28 mouse cellular contexts compared by ENCODE assay signal in genomic region chr17:26212241-26212640, GRCm38 (mm10). TPM values are rescaled to one million over a fixed set of nuclear protein-coding genes. Genes with fewer than 3 reads are reported as not detected.
A peak's percentile ranks its signal among the peaks of the same experiment; 100 is the strongest.
DNase-seq lines count a peak whose midpoint lies in the region; ATAC-seq and TF ChIP-seq lines count a peak whose summit lies in the region.
"Had no signal": no experiment of that assay in that cellular context is flagged by ENCODE, and none has a peak within 500 bp of the region (broad histone marks: within the 10 kb centered on the region; RNA-seq: fewer than 3 reads in every experiment).

No protein-coding gene starts in this region.

- 87% methylated on average over 7 of the region's 7 CpGs for WGBS in intestine, embryonic 16.5 days
- 84% methylated on average over 7 of the region's 7 CpGs for WGBS in intestine, postnatal 0 days
- WGBS in lung, embryonic 16.5 days, result 73% methylated on average over 7 of the region's 7 CpGs
- WGBS in stomach, embryonic 16.5 days, result 76% methylated on average over 7 of the region's 7 CpGs

- H3K9me3 ChIP-seq in intestine, embryonic 16.5 days (ENCODE audit: control insufficient read depth, low read length), result no peaks in the 10 kb centered on the region
- no peaks in the 10 kb centered on the region for H3K9me3 ChIP-seq in intestine, postnatal 0 days (ENCODE audit: control insufficient read depth)
- H3K9me3 ChIP-seq in lung, embryonic 16.5 days (ENCODE audit: control insufficient read depth, low read length), result no peaks in the 10 kb centered on the region
- no peaks in the 10 kb centered on the region for H3K9me3 ChIP-seq in stomach, embryonic 16.5 days (replicated peaks; ENCODE audit: control insufficient read depth, low read length)
- H3K9me3 ChIP-seq: embryonic facial prominence, embryonic 13.5 days; embryonic facial prominence, embryonic 15.5 days; forebrain, embryonic 10.5 days; forebrain, embryonic 12.5 days; G1E had no signal

- H3K4me2 ChIP-seq in intestine, embryonic 16.5 days (ENCODE audit: low read depth, low read length), result no peak overlapping the region
- H3K4me2 ChIP-seq in intestine, postnatal 0 days (replicated peaks; ENCODE audit: low read depth), result no peak overlapping the region
- H3K4me2 ChIP-seq in lung, embryonic 16.5 days (ENCODE audit: low read depth, low read length), result no peak overlapping the region
- H3K4me2 ChIP-seq in stomach, embryonic 16.5 days (ENCODE audit: low read depth, low read length), result no peak overlapping the region
- H3K4me2 ChIP-seq: embryonic facial prominence, embryonic 13.5 days; embryonic facial prominence, embryonic 15.5 days; forebrain, embryonic 12.5 days had no signal

- no peak overlapping the region for H3K27ac ChIP-seq in intestine, embryonic 16.5 days (ENCODE audit: low read length)
- no peak overlapping the region for H3K27ac ChIP-seq in intestine, postnatal 0 days (ENCODE audit: low read depth, low read length)
- no peak overlapping the region for H3K27ac ChIP-seq in lung, embryonic 16.5 days (ENCODE audit: low read length)
- H3K27ac ChIP-seq in stomach, embryonic 16.5 days (ENCODE audit: low read length), result peak overlapping the region; percentile 46; the same call in 1 of the 2 replicates
- H3K27ac ChIP-seq: embryonic facial prominence, embryonic 13.5 days; embryonic facial prominence, embryonic 15.5 days; forebrain, embryonic 10.5 days; forebrain, embryonic 12.5 days had no signal

- TF ChIP-seq CTCF in intestine, postnatal 0 days (IDR thresholded peaks at IDR 0.05; ENCODE audit: low read depth), result no peak

- ATAC-seq in intestine, embryonic 16.5 days, result peak; percentile 55
- no peak for ATAC-seq in intestine, postnatal 0 days
- ATAC-seq in lung, embryonic 16.5 days (ENCODE audit: low read depth), result 0 out of 2 replicates have a peak, but pooled peaks have one; percentile 31
- peak; percentile 44 for ATAC-seq in stomach, embryonic 16.5 days (ENCODE audit: insufficient read depth, low FRiP score)
- ATAC-seq: activated CD4-positive, CD25-positive, alpha-beta regulatory T cell, adult 4 months; CD4-positive, CD25-positive, alpha-beta regulatory T cell, adult 4 months; forebrain, embryonic 14.5 days; Patski had no signal

- no peaks in the 10 kb centered on the region for H3K4me1 ChIP-seq in intestine, embryonic 16.5 days (ENCODE audit: control insufficient read depth, insufficient read depth, low read length)
- H3K4me1 ChIP-seq in intestine, postnatal 0 days (replicated peaks; ENCODE audit: control insufficient read depth, insufficient read depth, low read length), result no peaks in the 10 kb centered on the region
- H3K4me1 ChIP-seq in lung, embryonic 16.5 days (replicated peaks; ENCODE audit: control insufficient read depth, insufficient read depth, low read length), result no peaks in the 10 kb centered on the region
- H3K4me1 ChIP-seq in stomach, embryonic 16.5 days (ENCODE audit: control insufficient read depth, insufficient read depth, low read length), result no peaks in the 10 kb centered on the region
- H3K4me1 ChIP-seq: embryonic facial prominence, embryonic 13.5 days; embryonic facial prominence, embryonic 15.5 days; forebrain, embryonic 10.5 days; forebrain, embryonic 12.5 days had no signal

- no peaks in the 10 kb centered on the region for H3K27me3 ChIP-seq in intestine, embryonic 16.5 days (replicated peaks; ENCODE audit: control insufficient read depth, insufficient read depth, low read length)
- H3K27me3 ChIP-seq in intestine, postnatal 0 days (replicated peaks; ENCODE audit: control insufficient read depth, insufficient read depth, low read length), result no peaks in the 10 kb centered on the region
- no peaks in the 10 kb centered on the region for H3K27me3 ChIP-seq in lung, embryonic 16.5 days (ENCODE audit: control insufficient read depth, insufficient read depth, low read depth, low read length)
- no peaks in the 10 kb centered on the region for H3K27me3 ChIP-seq in stomach, embryonic 16.5 days (ENCODE audit: control insufficient read depth, insufficient read depth, low read length)
- H3K27me3 ChIP-seq: embryonic facial prominence, embryonic 13.5 days; embryonic facial prominence, embryonic 15.5 days; forebrain, embryonic 12.5 days; Patski had no signal

- DNase-seq in lung, postnatal 10 days, result no peak
- no peak for DNase-seq in adrenal gland, adult 8-10 months
- no peak for DNase-seq in thymus, postnatal 36 days
- DNase-seq: adrenal gland, postnatal 10 days; adrenal gland, postnatal 25 days; B cell, adult 2 months; cerebellum, adult 11 months; cerebellum, adult 18-20 months; cerebellum, adult 8-10 months; cerebellum, adult 9-11 months; cerebellum, postnatal 14 days; cerebellum, postnatal 36 days; embryo, embryonic 11 days had no signal

- H3K4me3 ChIP-seq in intestine, embryonic 16.5 days (ENCODE audit: low read length), result no peak overlapping the region
- H3K4me3 ChIP-seq in intestine, postnatal 0 days (ENCODE audit: low read depth, low read length), result no peak overlapping the region
- H3K4me3 ChIP-seq in lung, embryonic 16.5 days (ENCODE audit: low read length), result no peak overlapping the region
- no peak overlapping the region for H3K4me3 ChIP-seq in stomach, embryonic 16.5 days (replicated peaks; ENCODE audit: low read length)
- H3K4me3 ChIP-seq: embryonic facial prominence, embryonic 13.5 days; embryonic facial prominence, embryonic 15.5 days; erythroblast, embryonic 14.5 days; forebrain, embryonic 10.5 days; forebrain, embryonic 12.5 days had no signal

- no peaks in the 10 kb centered on the region for H3K36me3 ChIP-seq in intestine, embryonic 16.5 days (ENCODE audit: control insufficient read depth, insufficient read depth, low read length)
- peaks cover 51% of the 10 kb centered on the region for H3K36me3 ChIP-seq in intestine, postnatal 0 days (ENCODE audit: control insufficient read depth, insufficient read depth)
- H3K36me3 ChIP-seq in lung, embryonic 16.5 days (ENCODE audit: control insufficient read depth, insufficient read depth, low read length), result no peaks in the 10 kb centered on the region
- H3K36me3 ChIP-seq in stomach, embryonic 16.5 days (ENCODE audit: control insufficient read depth, insufficient read depth, low read length), result no peaks in the 10 kb centered on the region

- no peak overlapping the region for H3K9ac ChIP-seq in intestine, embryonic 16.5 days (ENCODE audit: low read depth, low read length)
- H3K9ac ChIP-seq in intestine, postnatal 0 days (ENCODE audit: low read depth, low read length), result no peak overlapping the region
- H3K9ac ChIP-seq in lung, embryonic 16.5 days (ENCODE audit: low read length), result no peak overlapping the region
- H3K9ac ChIP-seq in stomach, embryonic 16.5 days (ENCODE audit: low read length), result no peak overlapping the region
- H3K9ac ChIP-seq: embryonic facial prominence, embryonic 13.5 days; embryonic facial prominence, embryonic 15.5 days; forebrain, embryonic 12.5 days had no signal

RNA-seq across cellular contexts. Expression of gene Arhgdig, which starts 4.7 kb away (rescaled TPM):
- polyA plus RNA-seq in intestine, embryonic 16.5 days (2015; fragmentation: Nextera tagmentation; extraction: Ambion mirVana), result 14.8 and 17.3 TPM in 2 replicates
- 10.5 and 11.7 TPM in 2 replicates for polyA plus RNA-seq in intestine, postnatal 0 days (2015; fragmentation: Nextera tagmentation; extraction: Ambion mirVana)
- polyA plus RNA-seq in lung, embryonic 16.5 days (2015; fragmentation: Nextera tagmentation; extraction: Ambion mirVana), result 3.6 and 4.3 TPM in 2 replicates
- polyA plus RNA-seq in stomach, embryonic 16.5 days (2015; fragmentation: Nextera tagmentation; extraction: Ambion mirVana), result 24.0 and 25.9 TPM in 2 replicates
- 10 to 100 TPM; 14.5 to 30.7 (median 20.6) TPM for total RNA-seq in adrenal gland, adult 8-10 months (2022)
- total RNA-seq: common myeloid progenitor, adult 5-6 weeks had no signal
- polyA plus RNA-seq: activated CD4-positive, CD25-positive, alpha-beta regulatory T cell, adult 4 months; CD4-positive, CD25-positive, alpha-beta regulatory T cell, adult 4 months had no signal

RNA-seq across cellular contexts. Expression of gene Rgs11, which starts 9.5 kb away (rescaled TPM):
- 13.4 and 15.2 TPM in 2 replicates for polyA plus RNA-seq in intestine, embryonic 16.5 days (2015; fragmentation: Nextera tagmentation; extraction: Ambion mirVana)
- polyA plus RNA-seq in intestine, postnatal 0 days (2015; fragmentation: Nextera tagmentation; extraction: Ambion mirVana), result 1.1 and 1.2 TPM in 2 replicates
- 10.9 and 13.3 TPM in 2 replicates for polyA plus RNA-seq in lung, embryonic 16.5 days (2015; fragmentation: Nextera tagmentation; extraction: Ambion mirVana)
- 40.3 and 42.7 TPM in 2 replicates for polyA plus RNA-seq in stomach, embryonic 16.5 days (2015; fragmentation: Nextera tagmentation; extraction: Ambion mirVana)
- total RNA-seq in adrenal gland, adult 8-10 months (2022), result 100 to 1,000 TPM in 2 of 4 experiments, 10 to 100 TPM in 2; 47.1 to 158 (median 93.6) TPM

RNA-seq across cellular contexts. Expression of gene Pdia2, which starts 13.4 kb away (rescaled TPM):
- 104 and 149 TPM in 2 replicates for polyA plus RNA-seq in intestine, embryonic 16.5 days (2015; fragmentation: Nextera tagmentation; extraction: Ambion mirVana)
- polyA plus RNA-seq in intestine, postnatal 0 days (2015; fragmentation: Nextera tagmentation; extraction: Ambion mirVana), result 9.9 and 16.3 TPM in 2 replicates
- 0.20 and 0.31 TPM in 2 replicates for polyA plus RNA-seq in lung, embryonic 16.5 days (2015; fragmentation: Nextera tagmentation; extraction: Ambion mirVana)
- 192 and 218 TPM in 2 replicates for polyA plus RNA-seq in stomach, embryonic 16.5 days (2015; fragmentation: Nextera tagmentation; extraction: Ambion mirVana)
- 1 to 10 TPM; 1.8 to 3.7 (median 2.4) TPM for total RNA-seq in adrenal gland, adult 8-10 months (2022)
- polyA plus RNA-seq: activated CD4-positive, CD25-positive, alpha-beta regulatory T cell, adult 4 months; CD4-positive, CD25-positive, alpha-beta regulatory T cell, adult 4 months; forebrain, embryonic 14.5 days had no signal

RNA-seq across cellular contexts. Expression of gene Fam234a, which starts 31.8 kb away (rescaled TPM):
- 123 and 129 TPM in 2 replicates for polyA plus RNA-seq in intestine, embryonic 16.5 days (2015; fragmentation: Nextera tagmentation; extraction: Ambion mirVana)
- polyA plus RNA-seq in intestine, postnatal 0 days (2015; fragmentation: Nextera tagmentation; extraction: Ambion mirVana), result 113 and 116 TPM in 2 replicates
- 46.9 and 49.6 TPM in 2 replicates for polyA plus RNA-seq in lung, embryonic 16.5 days (2015; fragmentation: Nextera tagmentation; extraction: Ambion mirVana)
- 89.0 and 101 TPM in 2 replicates for polyA plus RNA-seq in stomach, embryonic 16.5 days (2015; fragmentation: Nextera tagmentation; extraction: Ambion mirVana)
- total RNA-seq in adrenal gland, adult 8-10 months (2022), result 100 to 1,000 TPM; 108 to 126 (median 119) TPM

RNA-seq across cellular contexts. Expression of gene Luc7l, which starts 40.5 kb away (rescaled TPM):
- polyA plus RNA-seq in intestine, embryonic 16.5 days (2015; fragmentation: Nextera tagmentation; extraction: Ambion mirVana), result 68.2 and 72.2 TPM in 2 replicates
- polyA plus RNA-seq in intestine, postnatal 0 days (2015; fragmentation: Nextera tagmentation; extraction: Ambion mirVana), result 28.1 and 32.7 TPM in 2 replicates
- 79.8 and 86.9 TPM in 2 replicates for polyA plus RNA-seq in lung, embryonic 16.5 days (2015; fragmentation: Nextera tagmentation; extraction: Ambion mirVana)
- 80.5 and 84.3 TPM in 2 replicates for polyA plus RNA-seq in stomach, embryonic 16.5 days (2015; fragmentation: Nextera tagmentation; extraction: Ambion mirVana)
- 10 to 100 TPM; 52.9 to 90.2 (median 70.1) TPM for total RNA-seq in adrenal gland, adult 8-10 months (2022)
